Mouse (Mus musculus) embryonic stem cell, embryonic (primary cell): ENCODE results near the gene Def6.

Experiments used
- CTCF ChIA-PET, 4 experiments: fragments of 300-600 bp in 2 of 4; fragments of 350-600 bp in 2 of 4; sonication (Branson Sonifier 250); formaldehyde crosslinking; loops; one replicate each; lab custom pipeline; 2022; ENCODE audit warnings: inconsistent platforms in 2 of 4; lab: Charles Lee
- POLR2A ChIA-PET, 4 experiments: fragments of 300-600 bp in 2 of 4; fragments of 350-600 bp in 2 of 4; sonication (Branson Sonifier 250); formaldehyde crosslinking; loops; one replicate each; lab custom pipeline; 2022; ENCODE audit warnings: antibody characterized with exemption in 4 of 4, inconsistent platforms in 1 of 4; lab: Charles Lee

The Def6 gene

GRCm38 (mm10) chr17:28223561-28224391 lies 16.2 kb downstream of the Def6 start:
- CTCF ChIA-PET, result interaction anchor here (0.5 to 5.2 kb wide), 30 partner anchors 9 to 1288 kb away, joined by 3 to 61 read pairs (median 5); partner anchors contain the start of genes Def6 (in 3 of the 4), Ppard (in 2 of the 4) and Fance (in 1 of the 4)
- POLR2A ChIA-PET, result interaction anchor here in 3 of 4 experiments (0.6 to 7.0 kb wide), 31 partner anchors 9 to 601 kb away, joined by 3 to 65 read pairs (median 3); partner anchors contain the start of genes Ppard (in 3 of the 3), Def6 (in 2 of the 3), Fance (in 1 of the 3) and Rpl10a (in 1 of the 3)

GRCm38 (mm10) chr17:28224615-28225014 lies 17.0 kb downstream of the Def6 start:
- CTCF ChIA-PET, result interaction anchor here (0.6 to 5.2 kb wide), 29 partner anchors 8 to 406 kb away, joined by 3 to 61 read pairs (median 7); partner anchors contain the start of genes Def6 (in 2 of the 4), Ppard (in 2 of the 4) and Fance (in 1 of the 4)
- POLR2A ChIA-PET, result interaction anchor here in 3 of 4 experiments (0.7 to 7.0 kb wide), 27 partner anchors 8 to 284 kb away, joined by 3 to 65 read pairs (median 5); partner anchors contain the start of genes Def6 (in 3 of the 3), Ppard (in 3 of the 3) and Fance (in 1 of the 3)

- ChIA-PET CTCF (interaction anchor here (0.5 to 5.2 kb wide), 151 partner anchors 8 to 651 kb away, joined by 3 to 61 read pairs (median 5); partner anchors contain the start of genes Def6 (in 4 of the 4), Fance (in 4 of the 4), Scube3 (in 1 of the 4) and Srpk1 (in 1 of the 4)), POLR2A (interaction anchor here (0.5 to 7.0 kb wide), 66 partner anchors 8 to 669 kb away, joined by 3 to 65 read pairs (median 4); partner anchors contain the start of genes Def6 (in 3 of the 4), Fance (in 1 of the 4), Hmga1 (in 1 of the 4) and Uhrf1bp1 (in 1 of the 4))
These were observed 18.4 kb downstream of the Def6 start for GRCm38 (mm10) chr17:28226014-28226413.

- CTCF ChIA-PET, result interaction anchor here (1.1 to 3.5 kb wide), 8 partner anchors 23 to 100 kb away, joined by 3 to 12 read pairs (median 4); partner anchors contain the start of genes Def6 (in 1 of the 4) and Fance (in 1 of the 4)
- POLR2A ChIA-PET, result interaction anchor here (0.5 to 5.8 kb wide), 35 partner anchors 10 to 683 kb away, joined by 3 to 44 read pairs (median 3); partner anchors contain the start of genes Def6 (in 2 of the 4), Rpl10a (in 1 of the 4) and Tead3 (in 1 of the 4)
These were observed 22.9 kb downstream of the Def6 start for GRCm38 (mm10) chr17:28230486-28230885.

GRCm38 (mm10) chr17:28231026-28231736 lies 23.6 kb downstream of the Def6 start:
- CTCF ChIA-PET, result interaction anchor here (0.7 to 3.5 kb wide), 6 partner anchors 18 to 86 kb away, joined by 3 to 12 read pairs (median 4); partner anchors contain the start of gene Def6 (in 1 of the 4)
- POLR2A ChIA-PET, result interaction anchor here (0.5 to 6.4 kb wide), 30 partner anchors 8 to 596 kb away, joined by 3 to 44 read pairs (median 3); partner anchors contain the start of genes Def6 (in 2 of the 4) and Tead3 (in 1 of the 4)

GRCm38 (mm10) chr17:28232475-28233060 lies 25.0 kb downstream of the Def6 start, which contains the start of gene Ppard:
Ppard (plus strand) TSS chr17:28232700.
- POLR2A ChIA-PET, result interaction anchor here (0.5 to 6.4 kb wide), 38 partner anchors 8 to 531 kb away, joined by 3 to 44 read pairs (median 4); partner anchors contain the start of genes Def6 (in 1 of the 4) and Fance (in 1 of the 4)

GRCm38 (mm10) chr17:28233091-28233731 lies 25.6 kb downstream of the Def6 start:
- ChIA-PET POLR2A (interaction anchor here (0.6 to 6.4 kb wide), 31 partner anchors 8 to 296 kb away, joined by 3 to 44 read pairs (median 5); partner anchors contain the start of gene Def6 (in 1 of the 4)), CTCF (interaction anchor here (0.5 to 3.5 kb wide), 51 partner anchors 7 to 1138 kb away, joined by 3 to 24 read pairs (median 4); partner anchors contain the start of genes Def6 (in 3 of the 4) and Fance (in 1 of the 4))

More at GRCm38 (mm10) chr17:28232475-28233060, 25.0 kb downstream of the Def6 start, which contains the start of gene Ppard:
- CTCF ChIA-PET, result interaction anchor here (0.6 to 3.5 kb wide), 66 partner anchors 8 to 1137 kb away, joined by 3 to 24 read pairs (median 4); partner anchors contain the start of genes Def6 (in 3 of the 4), Fance (in 1 of the 4) and Mtch1 (in 1 of the 4)

- ChIA-PET POLR2A (interaction anchor here in 2 of 4 experiments (1.1 to 6.4 kb wide), 5 partner anchors 9 to 96 kb away, joined by 3 to 44 read pairs (median 6); no protein-coding TSS in a partner anchor), CTCF (interaction anchor here in 3 of 4 experiments (0.7 to 1.3 kb wide), 3 partner anchors 9 to 25 kb away, joined by 3 to 9 read pairs (median 3); no protein-coding TSS in a partner anchor)
These were observed 27.1 kb downstream of the Def6 start for GRCm38 (mm10) chr17:28234641-28235040.

- CTCF ChIA-PET, result interaction anchor here in 2 of 4 experiments (0.6 to 1.3 kb wide), 6 partner anchors 10 to 127 kb away, joined by 3 to 6 read pairs (median 3); partner anchors contain the start of gene Def6 (in 1 of the 2)
- POLR2A ChIA-PET, result interaction anchor here in 3 of 4 experiments (0.6 to 6.4 kb wide), 13 partner anchors 10 to 95 kb away, joined by 3 to 34 read pairs (median 4); partner anchors contain the start of gene Def6 (in 1 of the 3)
These were observed 28.5 kb downstream of the Def6 start for GRCm38 (mm10) chr17:28235982-28236635.

- ChIA-PET CTCF (interaction anchor here in 1 of 4 experiments (1.0 to 1.3 kb wide), 3 partner anchors 10 to 25 kb away, joined by 3 to 6 read pairs (median 6); no protein-coding TSS in a partner anchor), POLR2A (interaction anchor here (0.6 to 6.4 kb wide), 12 partner anchors 10 to 94 kb away, joined by 3 to 34 read pairs (median 4); partner anchors contain the start of gene Def6 (in 1 of the 4))
These were observed 29.0 kb downstream of the Def6 start for GRCm38 (mm10) chr17:28236636-28237015.

- CTCF ChIA-PET, result interaction anchor here in 1 of 4 experiments (2.4 kb wide), 1 partner anchor 23 kb away, joined by 9 read pairs; no protein-coding TSS in a partner anchor
- POLR2A ChIA-PET, result interaction anchor here (0.6 to 6.4 kb wide), 5 partner anchors 11 to 39 kb away, joined by 3 to 34 read pairs (median 6); no protein-coding TSS in a partner anchor
These were observed 29.8 kb downstream of the Def6 start for GRCm38 (mm10) chr17:28237362-28237761.

- POLR2A ChIA-PET, result interaction anchor here in 2 of 4 experiments (0.7 to 3.2 kb wide), 12 partner anchors 9 to 93 kb away, joined by 3 to 9 read pairs (median 4); partner anchors contain the start of genes Def6 (in 1 of the 2) and Rpl10a (in 1 of the 2)
- CTCF ChIA-PET, result interaction anchor here in 3 of 4 experiments (0.5 to 2.4 kb wide), 8 partner anchors 12 to 75 kb away, joined by 3 to 11 read pairs (median 4); no protein-coding TSS in a partner anchor
These were observed 30.3 kb downstream of the Def6 start for GRCm38 (mm10) chr17:28237874-28238273.

GRCm38 (mm10) chr17:28240846-28241245 lies 33.3 kb downstream of the Def6 start:
- POLR2A ChIA-PET, result interaction anchor here in 2 of 4 experiments (0.6 to 2.4 kb wide), 14 partner anchors 9 to 461 kb away, joined by 3 to 11 read pairs (median 3); partner anchors contain the start of genes Def6 (in 1 of the 2) and Ppard (in 1 of the 2)
- CTCF ChIA-PET, result interaction anchor here (0.5 to 1.6 kb wide), 13 partner anchors 8 to 494 kb away, joined by 3 to 5 read pairs (median 3); partner anchors contain the start of gene Ppard (in 2 of the 4)

GRCm38 (mm10) chr17:28242296-28242695 lies 34.7 kb downstream of the Def6 start:
- ChIA-PET CTCF (interaction anchor here in 2 of 4 experiments (0.9 to 2.6 kb wide), 2 partner anchors 16 to 33 kb away, joined by 3 to 8 read pairs; no protein-coding TSS in a partner anchor), POLR2A (interaction anchor here in 2 of 4 experiments (1.0 to 1.4 kb wide), 2 partner anchors 9 to 28 kb away, joined by 4 to 6 read pairs; no protein-coding TSS in a partner anchor)
